Mouse (Mus musculus) small intestine, adult 2 months (tissue): ENCODE data around the gene Hpse2.

Experiments
- CTCF ChIP-seq: fragments of 200-500 bp; IDR thresholded peaks from 2 replicates; pipeline ENCODE4 v1.5.1; 2012; ENCODE audit warnings: low read depth, mild to moderate bottlenecking, control low read depth, inconsistent platforms, low read length, moderate library complexity, mixed read lengths; ENCODE audit not compliant: insufficient replicate concordance, insufficient read length; ENCODE audit errors: extremely low read depth
- POLR2A ChIP-seq: fragments of 200-500 bp; IDR thresholded peaks from 2 replicates; pipeline ENCODE4 v1.6.1; 2012; ENCODE audit warnings: low read depth, mild to moderate bottlenecking, control low read depth, inconsistent platforms, low read length, moderate library complexity

DNA sequence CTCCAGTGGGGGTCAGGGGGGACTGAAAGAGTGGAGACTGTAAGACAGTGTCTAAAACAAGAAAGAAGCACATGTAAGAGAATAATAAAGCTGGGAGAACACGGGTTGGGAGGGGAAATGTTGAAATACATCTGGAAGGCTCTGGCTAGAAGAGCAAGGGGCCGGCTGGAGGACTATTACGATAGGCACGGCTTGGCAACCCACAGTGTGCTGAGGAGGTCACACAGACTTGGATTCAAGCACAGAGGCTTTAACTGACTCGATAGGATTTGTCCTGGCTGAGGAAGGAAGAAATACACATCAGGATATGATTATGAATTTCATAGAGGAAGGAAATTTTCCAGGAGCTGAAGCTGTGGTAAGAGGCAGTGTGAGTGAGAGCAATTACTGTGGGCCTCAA lies 414.4 kb downstream of the Hpse2 start:
- no peak for TF ChIP-seq POLR2A
- no peak for TF ChIP-seq CTCF
